Mouse (Mus musculus): ENCODE data around the gene Rps23. TPM values are rescaled to one million over a fixed set of nuclear protein-coding genes. Genes with fewer than 3 reads are reported as not detected.
"Not testable (repeated sequence)": the region's sequence is repeated elsewhere in the genome, so short reads cannot be mapped to it uniquely, and the experiment has no call there.

Gene Rps23
- polyA plus RNA-seq, 1 experiment from 2014 or later = 341 TPM

DNA sequence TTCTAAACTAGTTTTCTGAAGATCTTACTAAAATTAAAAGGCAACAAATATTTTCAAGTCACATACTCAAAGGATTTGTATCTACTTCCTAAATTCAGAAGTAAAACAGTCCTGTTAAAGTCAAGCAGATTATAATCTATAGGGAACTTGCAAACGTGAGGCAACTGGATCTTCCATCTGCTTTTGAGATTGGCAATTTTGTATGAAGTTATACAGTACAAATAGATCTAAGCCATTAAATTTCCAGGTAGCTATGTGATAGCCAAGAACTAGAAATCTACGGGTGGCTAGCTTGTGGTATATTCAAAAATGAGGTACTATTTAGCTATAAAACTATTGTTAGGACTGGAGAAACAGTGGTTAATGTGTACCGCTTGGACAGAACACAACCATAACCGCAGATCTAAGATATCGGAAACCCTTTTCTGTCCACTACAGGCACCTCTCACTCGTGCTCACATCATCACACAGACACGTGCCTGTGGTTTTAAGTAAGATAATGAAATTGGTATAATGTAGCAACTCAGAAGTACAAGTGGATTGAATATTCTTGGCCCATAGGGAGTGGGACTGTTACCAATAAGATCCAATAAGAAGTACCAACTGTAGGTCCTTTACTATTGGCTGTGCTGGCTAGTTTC is 3.5 kb downstream of the Rps23 start:
- Histone ChIP-seq H3K4me3 (ENCODE audit: low read depth, low read length) (no peak overlapping the region), H3K36me3 (ENCODE audit: control insufficient read depth, insufficient read depth, low read length) (peaks cover 43% of the 10 kb centered on the region), H3K27ac (ENCODE audit: low read depth) (no peak overlapping the region), H3K9me3 (ENCODE audit: control insufficient read depth, low read length) (no peaks in the 10 kb centered on the region), H3K4me2 (ENCODE audit: low read length) (no peak overlapping the region), H3K4me1 (replicated peaks; ENCODE audit: control insufficient read depth, insufficient read depth, low read length) (no peaks in the 10 kb centered on the region; the same call in 1 of the 2 replicates), H3K9ac (ENCODE audit: low read length) (no peak overlapping the region), H3K27me3 (replicated peaks; ENCODE audit: control insufficient read depth, insufficient read depth, low read length) (no peaks in the 10 kb centered on the region)
- ATAC-seq (replicated peaks; ENCODE audit: low FRiP score, low TSS enrichment, low read depth) (no peak), DNase-seq (ENCODE audit: low spot score) (no peak)
- WGBS = 78% methylated on average over 7 of the region's 7 CpGs

DNA sequence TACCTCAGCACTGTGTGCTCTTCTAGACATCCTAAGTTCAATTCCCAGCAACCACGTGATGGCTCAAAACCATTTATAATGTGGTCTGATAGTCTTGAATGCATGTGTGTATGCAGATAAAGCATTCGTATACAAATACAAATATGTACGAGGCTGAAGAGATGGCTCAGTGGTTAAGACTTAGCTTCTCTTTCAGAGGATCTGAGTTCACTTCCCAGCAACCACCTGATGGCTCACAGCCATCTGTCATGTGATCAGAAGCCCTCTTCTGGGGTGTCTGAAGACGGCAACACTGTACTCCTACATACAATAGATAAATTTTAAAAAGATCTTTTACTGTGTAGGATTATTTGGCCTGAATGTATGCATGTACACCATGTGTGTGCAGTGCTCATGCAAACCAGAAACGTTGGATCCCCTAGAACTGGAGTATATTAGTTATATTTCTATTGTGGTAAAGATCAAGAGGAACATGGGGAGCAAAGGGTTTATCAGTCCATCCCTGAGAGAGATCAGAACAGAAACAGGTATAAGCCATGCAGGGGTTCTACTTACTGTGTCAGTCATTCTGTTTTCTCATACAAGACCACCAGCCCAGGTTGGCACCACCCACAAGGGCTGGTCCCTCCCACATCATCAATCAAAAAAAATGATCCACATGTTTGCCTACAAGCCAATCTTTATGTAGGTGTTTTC is 4.3 kb downstream of the Rps23 start:
- 77% methylated on average over 5 of the region's 5 CpGs for WGBS
- H3K9me3 ChIP-seq (ENCODE audit: control insufficient read depth, low read length) = no peaks in the 10 kb centered on the region
- DNase-seq (ENCODE audit: low spot score) = no peak
- ATAC-seq (replicated peaks; ENCODE audit: low FRiP score, low TSS enrichment, low read depth) = no peak
- H3K36me3 ChIP-seq (ENCODE audit: control insufficient read depth, insufficient read depth, low read length) = peaks cover 43% of the 10 kb centered on the region
- H3K4me3 ChIP-seq (ENCODE audit: low read depth, low read length) = no peak overlapping the region
- H3K27me3 ChIP-seq (replicated peaks; ENCODE audit: control insufficient read depth, insufficient read depth, low read length) = no peaks in the 10 kb centered on the region
- no peak overlapping the region for H3K27ac ChIP-seq (ENCODE audit: low read depth)
- no peak overlapping the region for H3K4me2 ChIP-seq (ENCODE audit: low read length)
- no peak overlapping the region for H3K9ac ChIP-seq (ENCODE audit: low read length)
- H3K4me1 ChIP-seq (replicated peaks; ENCODE audit: control insufficient read depth, insufficient read depth, low read length) = no peaks in the 10 kb centered on the region; the same call in 1 of the 2 replicates

DNA sequence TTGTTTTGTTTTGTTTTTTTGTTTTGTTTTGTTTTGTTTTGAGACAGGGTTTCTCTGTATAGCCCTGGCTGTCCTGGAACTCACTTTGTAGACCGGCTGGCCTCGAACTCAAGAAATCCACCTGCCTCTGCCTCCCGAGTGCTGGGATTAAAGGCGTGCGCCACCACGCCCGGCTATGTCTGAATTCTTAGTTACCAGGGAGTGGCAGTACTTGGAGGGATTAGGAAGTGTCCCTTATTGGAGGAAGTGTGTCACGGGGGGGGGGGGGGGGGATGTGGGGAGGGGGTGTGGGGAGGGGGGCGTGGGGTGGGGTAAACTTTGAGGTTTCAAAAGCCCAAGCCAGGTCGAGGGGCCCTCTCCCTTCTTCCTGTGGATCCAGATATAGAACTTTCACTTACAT is 5.5 kb downstream of the Rps23 start:
- WGBS = 87% methylated on average over 9 of the region's 10 CpGs

DNA sequence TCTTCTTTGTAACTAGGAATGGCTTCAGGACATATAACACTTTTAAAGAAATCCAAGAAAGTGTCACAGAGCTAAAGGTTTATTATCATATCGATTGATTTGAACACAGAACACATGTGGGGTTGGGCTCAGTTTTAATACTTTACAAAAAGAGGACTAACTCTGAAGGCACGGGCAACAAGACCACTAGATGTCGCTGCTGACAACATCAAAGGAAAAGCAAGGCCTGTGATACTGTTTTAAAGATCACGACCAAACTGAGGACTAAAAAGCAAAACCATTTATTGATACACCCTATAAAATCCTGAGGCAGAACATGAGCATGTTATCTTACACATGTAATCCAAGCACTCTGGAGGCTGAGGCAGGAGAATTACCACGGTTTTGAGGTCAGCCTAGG is 7.1 kb downstream of the Rps23 start:
- 22% methylated on average over 5 of the region's 5 CpGs for WGBS

More for the DNA sequence above, 5.5 kb downstream of the Rps23 start:
- not testable (repeated sequence) for H3K4me3 ChIP-seq (ENCODE audit: low read depth, low read length); ATAC-seq (replicated peaks; ENCODE audit: low FRiP score, low TSS enrichment, low read depth); H3K4me2 ChIP-seq (ENCODE audit: low read length); H3K4me1 ChIP-seq (replicated peaks; ENCODE audit: control insufficient read depth, insufficient read depth, low read length); H3K27me3 ChIP-seq (replicated peaks; ENCODE audit: control insufficient read depth, insufficient read depth, low read length); H3K9me3 ChIP-seq (ENCODE audit: control insufficient read depth, low read length); DNase-seq (ENCODE audit: low spot score); H3K9ac ChIP-seq (ENCODE audit: low read length); H3K27ac ChIP-seq (ENCODE audit: low read depth)
- H3K36me3 ChIP-seq (ENCODE audit: control insufficient read depth, insufficient read depth, low read length) = peaks cover 43% of the 10 kb centered on the region

DNA sequence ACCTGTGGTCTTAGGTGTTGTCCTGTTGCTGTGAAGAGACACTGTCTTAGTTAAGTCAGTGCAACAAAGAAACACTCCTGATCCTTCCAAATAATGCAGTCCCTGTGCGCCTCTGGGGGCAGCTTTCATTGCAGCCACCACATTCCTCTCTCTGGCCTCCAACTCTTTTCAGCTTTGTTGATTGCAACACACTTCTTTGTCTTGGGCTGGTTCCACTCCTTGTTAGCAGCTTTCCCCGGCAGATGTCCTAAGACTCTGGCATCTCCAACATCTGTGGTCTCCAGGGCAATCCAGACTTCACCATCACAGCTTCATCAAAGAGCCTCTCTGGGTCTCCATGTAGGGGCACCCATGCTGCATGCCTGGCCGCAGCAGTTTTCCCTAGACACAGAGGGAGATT is 10.5 kb downstream of the Rps23 start:
- no peak for DNase-seq (ENCODE audit: low spot score)
- H3K4me1 ChIP-seq (replicated peaks; ENCODE audit: control insufficient read depth, insufficient read depth, low read length) = no peaks in the 10 kb centered on the region
- no peak for ATAC-seq (replicated peaks; ENCODE audit: low FRiP score, low TSS enrichment, low read depth)
- no peak overlapping the region for H3K9ac ChIP-seq (ENCODE audit: low read length)
- no peaks in the 10 kb centered on the region for H3K9me3 ChIP-seq (ENCODE audit: control insufficient read depth, low read length)
- no peak overlapping the region for H3K4me3 ChIP-seq (ENCODE audit: low read depth, low read length)
- no peak overlapping the region for H3K4me2 ChIP-seq (ENCODE audit: low read length)
- WGBS = 84% methylated on average over 3 of the region's 3 CpGs
- H3K36me3 ChIP-seq (ENCODE audit: control insufficient read depth, insufficient read depth, low read length) = 0 out of 2 replicates have a peak, but pooled peaks cover 4% of the 10 kb centered on the region
- no peak overlapping the region for H3K27ac ChIP-seq (ENCODE audit: low read depth)
- no peaks in the 10 kb centered on the region for H3K27me3 ChIP-seq (replicated peaks; ENCODE audit: control insufficient read depth, insufficient read depth, low read length)

More for the DNA sequence above, 7.1 kb downstream of the Rps23 start:
- no peak overlapping the region for H3K9ac ChIP-seq (ENCODE audit: low read length)
- H3K36me3 ChIP-seq (ENCODE audit: control insufficient read depth, insufficient read depth, low read length) = peaks cover 35% of the 10 kb centered on the region
- peak; percentile 77 for DNase-seq (ENCODE audit: low spot score)
- H3K4me1 ChIP-seq (replicated peaks; ENCODE audit: control insufficient read depth, insufficient read depth, low read length) = no peaks in the 10 kb centered on the region
- no peak overlapping the region for H3K4me2 ChIP-seq (ENCODE audit: low read length)
- no peak overlapping the region for H3K4me3 ChIP-seq (ENCODE audit: low read depth, low read length)
- no peaks in the 10 kb centered on the region for H3K27me3 ChIP-seq (replicated peaks; ENCODE audit: control insufficient read depth, insufficient read depth, low read length)
- no peak overlapping the region for H3K27ac ChIP-seq (ENCODE audit: low read depth)
- ATAC-seq (replicated peaks; ENCODE audit: low FRiP score, low TSS enrichment, low read depth) = peak; percentile 10; the same call in 1 of the 2 replicates
- H3K9me3 ChIP-seq (ENCODE audit: control insufficient read depth, low read length) = no peaks in the 10 kb centered on the region

DNA sequence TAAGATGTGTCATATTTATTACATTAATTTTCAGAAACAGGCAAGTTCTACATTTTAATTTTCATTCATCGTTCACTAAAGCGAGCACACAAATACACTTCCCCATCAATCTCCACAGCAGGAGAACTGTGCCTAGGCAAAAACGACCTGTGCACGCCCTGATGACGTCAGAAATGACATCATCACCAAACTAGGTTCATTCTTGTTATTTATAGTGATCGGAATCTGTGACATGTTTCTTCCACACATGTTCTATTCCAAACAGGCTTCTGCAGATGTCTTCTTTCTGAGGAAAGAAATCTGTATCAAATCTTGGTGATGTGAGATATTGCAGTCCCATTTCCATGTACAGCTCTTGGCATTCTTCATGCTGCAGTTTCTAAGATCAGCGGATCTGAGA is 13.1 kb downstream of the Rps23 start:
- WGBS = 82% methylated on average over 7 of the region's 7 CpGs
- H3K4me2 ChIP-seq (ENCODE audit: low read length) = no peak overlapping the region
- H3K27me3 ChIP-seq (replicated peaks; ENCODE audit: control insufficient read depth, insufficient read depth, low read length) = no peaks in the 10 kb centered on the region
- H3K9ac ChIP-seq (ENCODE audit: low read length) = no peak overlapping the region
- H3K4me3 ChIP-seq (ENCODE audit: low read depth, low read length) = no peak overlapping the region
- no peak overlapping the region for H3K27ac ChIP-seq (ENCODE audit: low read depth)
- ATAC-seq (replicated peaks; ENCODE audit: low FRiP score, low TSS enrichment, low read depth) (no peak), DNase-seq (ENCODE audit: low spot score) (no peak)
- H3K36me3 ChIP-seq (ENCODE audit: control insufficient read depth, insufficient read depth, low read length) = no peaks in the 10 kb centered on the region
- no peaks in the 10 kb centered on the region for H3K9me3 ChIP-seq (ENCODE audit: control insufficient read depth, low read length)
- H3K4me1 ChIP-seq (replicated peaks; ENCODE audit: control insufficient read depth, insufficient read depth, low read length) = no peaks in the 10 kb centered on the region

DNA sequence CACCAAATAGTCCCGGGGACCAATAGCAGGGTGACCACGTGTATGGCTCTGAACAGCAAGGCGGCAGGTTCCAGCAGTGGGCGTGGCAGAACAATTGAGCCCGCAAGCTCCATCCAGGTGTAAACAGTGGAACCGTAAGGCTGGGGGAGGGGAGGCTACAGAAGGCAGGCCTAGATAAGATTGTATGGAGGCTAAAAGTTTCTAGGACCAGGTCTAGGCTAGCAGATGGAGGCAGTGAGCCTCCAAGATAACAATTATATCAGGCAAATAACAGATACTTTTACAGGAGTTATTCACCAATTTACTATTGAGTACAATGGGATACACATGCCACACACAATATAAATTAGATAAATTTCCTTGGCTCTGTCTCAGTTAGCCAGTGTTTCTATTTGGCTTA is 16.4 kb downstream of the Rps23 start:
- Histone ChIP-seq H3K4me2 (ENCODE audit: low read length) (no peak overlapping the region), H3K4me3 (ENCODE audit: low read depth, low read length) (no peak overlapping the region), H3K9ac (ENCODE audit: low read length) (no peak overlapping the region), H3K36me3 (ENCODE audit: control insufficient read depth, insufficient read depth, low read length) (no peaks in the 10 kb centered on the region), H3K9me3 (ENCODE audit: control insufficient read depth, low read length) (no peaks in the 10 kb centered on the region), H3K27ac (ENCODE audit: low read depth) (no peak overlapping the region), H3K4me1 (replicated peaks; ENCODE audit: control insufficient read depth, insufficient read depth, low read length) (no peaks in the 10 kb centered on the region), H3K27me3 (replicated peaks; ENCODE audit: control insufficient read depth, insufficient read depth, low read length) (no peaks in the 10 kb centered on the region)
- ATAC-seq (replicated peaks; ENCODE audit: low FRiP score, low TSS enrichment, low read depth) (no peak), DNase-seq (ENCODE audit: low spot score) (no peak)
- WGBS = 52% methylated on average over 6 of the region's 6 CpGs

DNA sequence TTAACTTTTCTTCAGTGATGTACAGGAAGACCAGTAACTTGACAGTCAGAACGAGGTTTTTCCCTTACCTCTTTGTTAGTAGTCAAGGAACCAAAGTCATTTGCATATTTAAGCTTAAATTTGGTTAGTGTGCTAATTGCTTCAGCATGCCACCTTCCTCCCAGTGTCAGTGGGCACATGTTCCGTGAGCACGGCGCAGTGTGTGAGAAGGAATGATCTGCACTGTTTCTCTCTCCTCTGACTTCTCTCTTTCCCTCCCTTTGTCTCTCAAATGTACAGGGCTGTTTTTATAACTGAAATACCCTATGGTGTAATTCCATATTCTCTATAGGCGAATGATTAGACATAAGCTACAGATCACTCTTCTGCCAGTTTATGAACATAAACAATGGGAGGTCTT is 16.8 kb downstream of the Rps23 start:
- Histone ChIP-seq H3K27me3 (replicated peaks; ENCODE audit: control insufficient read depth, insufficient read depth, low read length) (no peaks in the 10 kb centered on the region), H3K36me3 (ENCODE audit: control insufficient read depth, insufficient read depth, low read length) (no peaks in the 10 kb centered on the region), H3K4me1 (replicated peaks; ENCODE audit: control insufficient read depth, insufficient read depth, low read length) (no peaks in the 10 kb centered on the region), H3K9me3 (ENCODE audit: control insufficient read depth, low read length) (no peaks in the 10 kb centered on the region), H3K4me3 (ENCODE audit: low read depth, low read length) (no peak overlapping the region), H3K4me2 (ENCODE audit: low read length) (no peak overlapping the region), H3K27ac (ENCODE audit: low read depth) (no peak overlapping the region), H3K9ac (ENCODE audit: low read length) (no peak overlapping the region)
- WGBS = 83% methylated on average over 5 of the region's 5 CpGs
- ATAC-seq (replicated peaks; ENCODE audit: low FRiP score, low TSS enrichment, low read depth) (no peak), DNase-seq (ENCODE audit: low spot score) (no peak)

DNA sequence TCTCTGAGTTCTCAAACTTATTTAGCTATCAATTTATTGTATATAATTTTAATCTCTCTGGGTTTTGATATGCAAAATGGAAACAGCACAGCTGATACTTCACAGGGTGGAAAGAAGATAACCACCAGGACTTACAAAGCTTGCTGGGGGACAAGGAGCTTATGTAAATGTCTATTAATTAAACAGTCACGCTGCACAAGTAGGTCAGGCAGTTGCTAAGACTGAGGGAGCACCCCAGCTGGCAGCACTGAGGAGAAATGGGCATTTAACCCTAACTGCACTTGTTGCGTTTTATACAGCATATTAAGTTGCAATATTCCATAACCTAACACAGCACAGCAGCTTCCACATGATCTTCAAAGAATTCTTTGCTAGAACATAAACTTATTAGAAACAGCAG is 36.1 kb downstream of the Rps23 start:
- Histone ChIP-seq H3K4me1 (replicated peaks; ENCODE audit: control insufficient read depth, insufficient read depth, low read length) (no peaks in the 10 kb centered on the region), H3K36me3 (ENCODE audit: control insufficient read depth, insufficient read depth, low read length) (no peaks in the 10 kb centered on the region), H3K9me3 (ENCODE audit: control insufficient read depth, low read length) (no peaks in the 10 kb centered on the region), H3K27me3 (replicated peaks; ENCODE audit: control insufficient read depth, insufficient read depth, low read length) (no peaks in the 10 kb centered on the region), H3K4me3 (ENCODE audit: low read depth, low read length) (no peak overlapping the region), H3K9ac (ENCODE audit: low read length) (no peak overlapping the region), H3K4me2 (ENCODE audit: low read length) (no peak overlapping the region), H3K27ac (ENCODE audit: low read depth) (no peak overlapping the region)
- 64% methylated on average over 2 of the region's 2 CpGs for WGBS
- DNase-seq (ENCODE audit: low spot score) (no peak), ATAC-seq (replicated peaks; ENCODE audit: low FRiP score, low TSS enrichment, low read depth) (no peak)
